In genomic region chr10:80960551-80961508, GRCm38 (mm10) we compare ENCODE assay signal across 8 mouse cellular contexts. TPM values are rescaled to one million over a fixed set of nuclear protein-coding genes. Genes with fewer than 3 reads are reported as not detected.
DNase-seq lines count a peak whose midpoint lies in the region; ATAC-seq and TF ChIP-seq lines count a peak whose summit lies in the region.

No protein-coding gene starts in this region.

- DNase-seq in urinary bladder, postnatal 25 days (ENCODE audit: low spot score), result peak; percentile 47
- no peak for DNase-seq in urinary bladder, adult 2 months (ENCODE audit: low spot score)
- DNase-seq in hindbrain, postnatal 0 days (ENCODE audit: low spot score), result no peak
- DNase-seq in liver, embryonic 14.5 days (ENCODE audit: low read depth in 3 of 3, low spot score in 3 of 3), result no peak
- DNase-seq in natural killer cell, adult 2 months (ENCODE audit: low spot score in 2 of 2), result no peak
- no peak for DNase-seq in right cerebral cortex, postnatal 25 days

- no peaks in the 10 kb centered on the region for H3K9me3 ChIP-seq in embryonic facial prominence, embryonic 15.5 days (replicated peaks)
- no peaks in the 10 kb centered on the region for H3K9me3 ChIP-seq in hindbrain, postnatal 0 days (ENCODE audit: low read length)
- H3K9me3 ChIP-seq in liver, embryonic 14.5 days (ENCODE audit: control insufficient read depth, low read length), result no peaks in the 10 kb centered on the region

- peaks cover 37% of the 10 kb centered on the region for H3K4me1 ChIP-seq in embryonic facial prominence, embryonic 15.5 days
- no peaks in the 10 kb centered on the region for H3K4me1 ChIP-seq in hindbrain, postnatal 0 days (ENCODE audit: insufficient read depth, low read length)
- peaks cover 0 to 6% of the 10 kb centered on the region in 2 experiments; a peak in 2 of 4 replicates for H3K4me1 ChIP-seq in liver, embryonic 14.5 days (replicated peaks; ENCODE audit: control insufficient read depth in 2 of 2, insufficient read depth in 2 of 2, low read length in 1 of 2)
- H3K4me1 ChIP-seq in small intestine, adult 2 months (ENCODE audit: control insufficient read depth, insufficient read depth, insufficient read length, low read length), result peaks cover 16% of the 10 kb centered on the region

- TF ChIP-seq EP300 in liver, embryonic 14.5 days (IDR thresholded peaks at IDR 0.05; ENCODE audit: low read depth), result no peak

- no peaks in the 10 kb centered on the region for H3K27me3 ChIP-seq in embryonic facial prominence, embryonic 15.5 days
- no peaks in the 10 kb centered on the region for H3K27me3 ChIP-seq in hindbrain, postnatal 0 days (ENCODE audit: insufficient read depth, low read length)
- H3K27me3 ChIP-seq in liver, embryonic 14.5 days (ENCODE audit: control insufficient read depth, insufficient read depth, low read length), result no peaks in the 10 kb centered on the region
- H3K27me3 ChIP-seq in small intestine, adult 2 months (ENCODE audit: control insufficient read depth, insufficient read depth, low read length), result no peaks in the 10 kb centered on the region

- peak; percentile 46 for TF ChIP-seq CTCF in hindbrain, postnatal 0 days (IDR thresholded peaks at IDR 0.05; ENCODE audit: low read depth)
- TF ChIP-seq CTCF in liver, embryonic 14.5 days (IDR thresholded peaks at IDR 0.05; ENCODE audit: low read depth), result peak; percentile 44
- peak; percentile 79; the same call in 1 of the 2 replicates for TF ChIP-seq CTCF in small intestine, adult 2 months (IDR thresholded peaks at IDR 0.05; ENCODE audit: extremely low read depth, insufficient read length, insufficient replicate concordance, low read depth, low read length)

- no peak for TF ChIP-seq POLR2A in small intestine, adult 2 months (IDR thresholded peaks at IDR 0.05; ENCODE audit: low read depth, low read length)

- 10% methylated on average over 16 of the region's 16 CpGs for WGBS in embryonic facial prominence, embryonic 15.5 days
- WGBS in hindbrain, postnatal 0 days, result 15% methylated on average over 14 of the region's 16 CpGs
- 16% methylated on average over 15 of the region's 16 CpGs for WGBS in liver, embryonic 14.5 days (ENCODE audit: insufficient replicate concordance)
- WGBS in small intestine, adult 2 months, result 13% methylated on average over 16 of the region's 16 CpGs

- no peaks in the 10 kb centered on the region for H3K36me3 ChIP-seq in embryonic facial prominence, embryonic 15.5 days
- no peaks in the 10 kb centered on the region for H3K36me3 ChIP-seq in hindbrain, postnatal 0 days (ENCODE audit: insufficient read depth, low read length)
- no peaks in the 10 kb centered on the region for H3K36me3 ChIP-seq in liver, embryonic 14.5 days (replicated peaks; ENCODE audit: control insufficient read depth, insufficient read depth, low read depth)
- no peaks in the 10 kb centered on the region for H3K36me3 ChIP-seq in small intestine, adult 2 months (ENCODE audit: control insufficient read depth, insufficient read depth, low read length)

- peak overlapping the region; percentile 89 for H3K27ac ChIP-seq in embryonic facial prominence, embryonic 15.5 days (replicated peaks)
- H3K27ac ChIP-seq in hindbrain, postnatal 0 days, result no peak overlapping the region
- no peak overlapping the region for H3K27ac ChIP-seq in liver, embryonic 14.5 days
- H3K27ac ChIP-seq in small intestine, adult 2 months (ENCODE audit: insufficient read depth, low read depth, low read length), result 0 out of 2 replicates have a peak overlapping the region, but pooled peaks have one; percentile 36

- 0 out of 2 replicates have a peak overlapping the region, but pooled peaks have one; percentile 4 for H3K4me2 ChIP-seq in embryonic facial prominence, embryonic 15.5 days (replicated peaks)
- no peak overlapping the region for H3K4me2 ChIP-seq in hindbrain, postnatal 0 days (ENCODE audit: low read depth, low read length)
- no peak overlapping the region for H3K4me2 ChIP-seq in liver, embryonic 14.5 days (ENCODE audit: low read depth)

- H3K9ac ChIP-seq in embryonic facial prominence, embryonic 15.5 days, result no peak overlapping the region
- no peak overlapping the region for H3K9ac ChIP-seq in hindbrain, postnatal 0 days (replicated peaks; ENCODE audit: low read length)
- H3K9ac ChIP-seq in liver, embryonic 14.5 days (replicated peaks), result no peak overlapping the region

- peak; percentile 67 for ATAC-seq in embryonic facial prominence, embryonic 15.5 days (ENCODE audit: insufficient number of reproducible peaks, low FRiP score, low TSS enrichment, low read depth)
- no peak for ATAC-seq in hindbrain, postnatal 0 days
- ATAC-seq in liver, embryonic 14.5 days (ENCODE audit: insufficient read depth), result no peak

- H3K4me3 ChIP-seq in embryonic facial prominence, embryonic 15.5 days (replicated peaks), result no peak overlapping the region
- no peak overlapping the region for H3K4me3 ChIP-seq in hindbrain, postnatal 0 days (ENCODE audit: low read length)
- no peak overlapping the region for H3K4me3 ChIP-seq in liver, embryonic 14.5 days (ENCODE audit: insufficient read depth in 1 of 2, low read depth in 2 of 2, low read length in 2 of 2)
- H3K4me3 ChIP-seq in small intestine, adult 2 months (ENCODE audit: low read depth, low read length), result no peak overlapping the region

RNA-seq across cellular contexts. Expression of gene Gadd45b, which starts 31.0 kb away (rescaled TPM):
- 17.9 and 29.9 TPM in 2 replicates for polyA plus RNA-seq in urinary bladder, adult 2 months (2012; rRNA removed)
- polyA plus RNA-seq in embryonic facial prominence, embryonic 15.5 days (2015; fragmentation: Nextera tagmentation; extraction: Ambion mirVana), result 43.7 and 46.6 TPM in 2 replicates
- total RNA-seq in hindbrain, postnatal 0 days (2014; rRNA removed), result 4.4 and 8.2 TPM in 2 replicates
- 7.5 and 8.6 TPM in 2 replicates for polyA plus RNA-seq in hindbrain, postnatal 0 days (2015; fragmentation: Nextera tagmentation; extraction: Ambion mirVana)
- 1.3 and 1.9 TPM in 2 replicates for polyA plus RNA-seq in liver, embryonic 14.5 days (2012; rRNA removed)
- polyA plus RNA-seq in liver, embryonic 14.5 days (2014; fragmentation: Nextera tagmentation; extraction: Ambion mirVana), result 2.0 and 2.7 TPM in 2 replicates
- 16.2 and 29.7 TPM in 2 replicates for polyA plus RNA-seq in small intestine, adult 2 months (2012; rRNA removed)

RNA-seq across cellular contexts. Expression of gene Lmnb2, which starts 42.8 kb away (rescaled TPM):
- polyA plus RNA-seq in urinary bladder, adult 2 months (2012; rRNA removed), result 10.5 and 14.1 TPM in 2 replicates
- polyA plus RNA-seq in embryonic facial prominence, embryonic 15.5 days (2015; fragmentation: Nextera tagmentation; extraction: Ambion mirVana), result 56.7 and 60.1 TPM in 2 replicates
- total RNA-seq in hindbrain, postnatal 0 days (2014; rRNA removed), result 42.3 and 43.2 TPM in 2 replicates
- polyA plus RNA-seq in hindbrain, postnatal 0 days (2015; fragmentation: Nextera tagmentation; extraction: Ambion mirVana), result 24.8 and 25.6 TPM in 2 replicates
- 9.5 and 11.3 TPM in 2 replicates for polyA plus RNA-seq in liver, embryonic 14.5 days (2012; rRNA removed)
- polyA plus RNA-seq in liver, embryonic 14.5 days (2014; fragmentation: Nextera tagmentation; extraction: Ambion mirVana), result 2.8 and 3.2 TPM in 2 replicates
- polyA plus RNA-seq in small intestine, adult 2 months (2012; rRNA removed), result 14.5 and 29.2 TPM in 2 replicates

RNA-seq across cellular contexts. Expression of gene Gng7, which starts 53.9 kb away (rescaled TPM):
- 4.2 and 5.4 TPM in 2 replicates for polyA plus RNA-seq in urinary bladder, adult 2 months (2012; rRNA removed)
- 11.2 and 12.3 TPM in 2 replicates for polyA plus RNA-seq in embryonic facial prominence, embryonic 15.5 days (2015; fragmentation: Nextera tagmentation; extraction: Ambion mirVana)
- total RNA-seq in hindbrain, postnatal 0 days (2014; rRNA removed), result 26.2 and 27.2 TPM in 2 replicates
- 18.9 and 22.1 TPM in 2 replicates for polyA plus RNA-seq in hindbrain, postnatal 0 days (2015; fragmentation: Nextera tagmentation; extraction: Ambion mirVana)
- polyA plus RNA-seq in liver, embryonic 14.5 days (2012; rRNA removed), result 0.19 and 0.25 TPM in 2 replicates
- polyA plus RNA-seq in liver, embryonic 14.5 days (2014; fragmentation: Nextera tagmentation; extraction: Ambion mirVana), result 0.23 and 0.33 TPM in 2 replicates
- polyA plus RNA-seq in small intestine, adult 2 months (2012; rRNA removed), result 0.44 and 0.74 TPM in 2 replicates

Comparison
In these comparisons a context has a peak if more than half of its experiments do, and no peak if none do; other contexts are left out.
1. H3K27ac ChIP-seq: peak in embryonic facial prominence, embryonic 15.5 days (single experiment) and small intestine, adult 2 months (single experiment); none in hindbrain, postnatal 0 days (single experiment) and liver, embryonic 14.5 days (single experiment).
2. Peak in every context shown above with its lines, with median percentiles within 50 percentile points of each other: CTCF ChIP-seq.